Mouse (Mus musculus): ENCODE results near the gene Qpctl. TPM values are rescaled to one million over a fixed set of nuclear protein-coding genes. Genes with fewer than 3 reads are reported as not detected.
A peak's percentile ranks its signal among the peaks of the same experiment; 100 is the strongest.

Qpctl gene
- polyA plus RNA-seq, 2 experiments, result 11.1 to 13.2 TPM

DNA sequence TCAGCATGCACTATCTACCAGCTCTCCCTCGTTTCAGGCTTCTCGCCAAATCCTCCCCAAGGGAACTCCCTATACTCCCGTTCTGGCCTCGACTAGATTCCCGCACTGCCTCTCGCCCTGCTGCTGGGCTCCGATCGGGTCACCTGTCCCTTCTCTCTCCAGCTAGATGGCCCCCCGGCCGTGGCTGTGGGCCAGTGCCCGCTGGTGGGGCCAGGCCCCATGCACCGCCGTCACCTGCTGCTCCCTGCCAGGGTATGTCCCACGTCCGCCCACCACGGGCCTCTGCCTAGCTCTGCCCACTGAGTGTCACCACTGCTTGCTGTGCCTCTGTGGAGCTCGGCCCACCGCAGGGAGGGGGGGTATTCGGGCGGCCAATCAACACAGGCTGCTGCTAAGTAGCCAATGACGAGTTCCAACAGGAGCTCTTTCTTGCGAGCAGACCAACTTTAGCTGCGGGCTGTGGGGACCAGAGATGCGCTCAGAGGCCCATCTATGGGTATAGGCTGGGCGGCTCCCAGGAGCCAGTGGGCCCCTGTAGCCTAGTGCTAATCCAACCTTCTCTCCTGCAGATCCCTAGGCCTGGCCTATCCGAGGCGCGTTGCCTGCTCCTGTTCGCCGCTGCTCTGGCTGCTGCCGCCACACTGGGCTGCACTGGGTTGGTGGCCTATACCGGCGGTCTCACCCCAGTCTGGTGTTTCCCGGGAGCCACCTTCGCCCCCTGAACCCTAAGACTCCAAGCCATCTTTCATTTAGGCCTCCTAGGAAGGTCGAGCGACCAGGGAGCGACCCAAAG lies 56.5 kb downstream of the Qpctl start:
- 3% methylated on average over 37 of the region's 38 CpGs for WGBS
- TF ChIP-seq POLR2A (IDR thresholded peaks at IDR 0.05; ENCODE audit: borderline replicate concordance, extremely low read depth, insufficient read depth, insufficient read length), result no peak
- ATAC-seq (ENCODE audit: low FRiP score, low read depth) (peak; percentile 31), DNase-seq (ENCODE audit: low spot score) (peak; percentile 81)
- H3K9me3 ChIP-seq (ENCODE audit: control insufficient read depth, low read length), result no peaks in the 10 kb centered on the region
- no peaks in the 10 kb centered on the region for H3K27me3 ChIP-seq (ENCODE audit: control insufficient read depth, insufficient read depth, low read length)
- H3K4me1 ChIP-seq (ENCODE audit: control insufficient read depth, insufficient read depth, low read length), result peaks cover 35% of the 10 kb centered on the region
- H3K9ac ChIP-seq (ENCODE audit: low read depth, low read length, severe bottlenecking), result peak overlapping the region; percentile 54
- H3K4me2 ChIP-seq (replicated peaks; ENCODE audit: low read depth, low read length, severe bottlenecking), result peak overlapping the region; percentile 84
- peaks cover 39% of the 10 kb centered on the region for H3K36me3 ChIP-seq (ENCODE audit: control insufficient read depth, insufficient read depth, low read length)
- H3K4me3 ChIP-seq (replicated peaks; ENCODE audit: low read length), result peak overlapping the region; percentile 79
- H3K27ac ChIP-seq (replicated peaks; ENCODE audit: low read depth, low read length), result peak overlapping the region; percentile 98

DNA sequence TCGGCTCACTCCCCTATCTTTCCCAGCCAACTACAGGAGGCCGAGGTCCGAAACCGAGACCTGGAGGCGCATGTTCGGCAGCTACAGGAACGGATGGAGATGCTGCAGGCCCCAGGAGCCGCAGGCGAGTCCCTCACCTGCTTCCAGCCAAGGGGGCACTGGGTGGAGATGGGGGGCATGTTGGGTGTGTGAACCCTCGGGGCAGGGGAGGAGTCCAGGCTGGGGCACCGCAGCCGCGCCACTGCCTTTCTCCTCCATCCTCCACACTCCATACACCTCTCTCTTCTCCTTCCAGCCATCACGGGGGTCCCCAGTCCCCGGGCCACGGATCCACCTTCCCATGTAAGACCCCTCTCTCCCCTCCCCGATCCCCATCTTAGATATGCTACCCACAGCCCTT lies 57.2 kb downstream of the Qpctl start:
- Histone ChIP-seq H3K4me1 (ENCODE audit: control insufficient read depth, insufficient read depth, low read length) (peaks cover 29% of the 10 kb centered on the region), H3K27me3 (ENCODE audit: control insufficient read depth, insufficient read depth, low read length) (no peaks in the 10 kb centered on the region), H3K9ac (ENCODE audit: low read depth, low read length, severe bottlenecking) (peak overlapping the region; percentile 12; the same call in 1 of the 2 replicates), H3K9me3 (ENCODE audit: control insufficient read depth, low read length) (no peaks in the 10 kb centered on the region), H3K4me3 (replicated peaks; ENCODE audit: low read length) (no peak overlapping the region), H3K27ac (replicated peaks; ENCODE audit: low read depth, low read length) (peak overlapping the region; percentile 98; the same call in 1 of the 2 replicates), H3K4me2 (replicated peaks; ENCODE audit: low read depth, low read length, severe bottlenecking) (peak overlapping the region; percentile 84), H3K36me3 (ENCODE audit: control insufficient read depth, insufficient read depth, low read length) (peaks cover 39% of the 10 kb centered on the region)
- TF ChIP-seq POLR2A (IDR thresholded peaks at IDR 0.05; ENCODE audit: borderline replicate concordance, extremely low read depth, insufficient read depth, insufficient read length), result no peak
- DNase-seq (ENCODE audit: low spot score) (no peak), ATAC-seq (ENCODE audit: low FRiP score, low read depth) (no peak)
- WGBS, result 35% methylated on average over 13 of the region's 17 CpGs

MicroRNAs within 50 kb of the gene (microRNA counts, 519-probe panel; counts per million panel counts)
- microRNA mmu-miR-330, result not detected

Small RNA genes lying within 50 kb of the gene (microRNA-seq; reads per million reads assigned to microRNA genes)
- 212 reads per million, percentile 56 among the genes with 10 or more reads in this experiment for gene Mir330

Other genes with a start within 250 kb of the Qpctl start
- gene Ccdc61, start 238.9 kb downstream of the Qpctl start, polyA plus RNA-seq (2012; rRNA removed), result 46.7 and 50.1 TPM in 2 replicates
- gene Ccdc61, start 238.9 kb downstream of the Qpctl start, polyA plus RNA-seq (2014; fragmentation: Nextera tagmentation; extraction: Ambion mirVana), result 23.9 and 29.0 TPM in 2 replicates
- gene Nova2, start 223.4 kb downstream of the Qpctl start, polyA plus RNA-seq (2012; rRNA removed), result 1.3 TPM in 2 replicates
- gene Nova2, start 223.4 kb downstream of the Qpctl start, polyA plus RNA-seq (2014; fragmentation: Nextera tagmentation; extraction: Ambion mirVana), result 0.37 and 0.57 TPM in 2 replicates
- gene Nanos2, start 161.9 kb downstream of the Qpctl start, polyA plus RNA-seq (2012; rRNA removed), result 0.06 TPM in 1 of 2 replicates, not detected in the other
- gene Nanos2, start 161.9 kb downstream of the Qpctl start, polyA plus RNA-seq (2014; fragmentation: Nextera tagmentation; extraction: Ambion mirVana), result not detected in 2 replicates
- 13.6 and 19.3 TPM in 2 replicates for gene Mypop, start 158.0 kb downstream of the Qpctl start, polyA plus RNA-seq (2012; rRNA removed)
- gene Mypop, start 158.0 kb downstream of the Qpctl start, polyA plus RNA-seq (2014; fragmentation: Nextera tagmentation; extraction: Ambion mirVana), result 5.3 and 5.7 TPM in 2 replicates
- gene Irf2bp1, start 145.2 kb downstream of the Qpctl start, polyA plus RNA-seq (2012; rRNA removed), result 36.1 and 46.8 TPM in 2 replicates
- 34.2 and 37.3 TPM in 2 replicates for gene Irf2bp1, start 145.2 kb downstream of the Qpctl start, polyA plus RNA-seq (2014; fragmentation: Nextera tagmentation; extraction: Ambion mirVana)
- gene Foxa3, start 125.8 kb downstream of the Qpctl start, polyA plus RNA-seq (2012; rRNA removed), result 5.3 and 6.7 TPM in 2 replicates
- 3.1 and 3.2 TPM in 2 replicates for gene Foxa3, start 125.8 kb downstream of the Qpctl start, polyA plus RNA-seq (2014; fragmentation: Nextera tagmentation; extraction: Ambion mirVana)
- gene Sympk, start 124.9 kb downstream of the Qpctl start, polyA plus RNA-seq (2012; rRNA removed), result 97.0 and 113 TPM in 2 replicates
- 23.0 and 27.5 TPM in 2 replicates for gene Sympk, start 124.9 kb downstream of the Qpctl start, polyA plus RNA-seq (2014; fragmentation: Nextera tagmentation; extraction: Ambion mirVana)
- 0.04 and 0.12 TPM in 2 replicates for gene Rsph6a, start 94.6 kb downstream of the Qpctl start, polyA plus RNA-seq (2012; rRNA removed)
- not detected in 2 replicates for gene Rsph6a, start 94.6 kb downstream of the Qpctl start, polyA plus RNA-seq (2014; fragmentation: Nextera tagmentation; extraction: Ambion mirVana)
- 126 and 167 TPM in 2 replicates for gene Dmwd, start 73.1 kb downstream of the Qpctl start, polyA plus RNA-seq (2012; rRNA removed)
- 21.8 and 26.5 TPM in 2 replicates for gene Dmwd, start 73.1 kb downstream of the Qpctl start, polyA plus RNA-seq (2014; fragmentation: Nextera tagmentation; extraction: Ambion mirVana)
- gene Dmpk, start 65.4 kb downstream of the Qpctl start, polyA plus RNA-seq (2012; rRNA removed), result 143 and 177 TPM in 2 replicates
- gene Dmpk, start 65.4 kb downstream of the Qpctl start, polyA plus RNA-seq (2014; fragmentation: Nextera tagmentation; extraction: Ambion mirVana), result 33.1 and 37.1 TPM in 2 replicates
- gene Six5, start 54.7 kb downstream of the Qpctl start, polyA plus RNA-seq (2012; rRNA removed), result 103 and 157 TPM in 2 replicates
- gene Six5, start 54.7 kb downstream of the Qpctl start, polyA plus RNA-seq (2014; fragmentation: Nextera tagmentation; extraction: Ambion mirVana), result 19.1 and 20.3 TPM in 2 replicates
- gene Gm4969, start 30.9 kb downstream of the Qpctl start, polyA plus RNA-seq (2012; rRNA removed), result 7.0 and 7.7 TPM in 2 replicates
- 2.5 and 4.0 TPM in 2 replicates for gene Gm4969, start 30.9 kb downstream of the Qpctl start, polyA plus RNA-seq (2014; fragmentation: Nextera tagmentation; extraction: Ambion mirVana)
- gene Fbxo46, start 29.4 kb downstream of the Qpctl start, polyA plus RNA-seq (2012; rRNA removed), result 10.6 and 14.6 TPM in 2 replicates
- gene Fbxo46, start 29.4 kb downstream of the Qpctl start, polyA plus RNA-seq (2014; fragmentation: Nextera tagmentation; extraction: Ambion mirVana), result 9.9 and 11.2 TPM in 2 replicates
- 71.9 and 151 TPM in 2 replicates for gene Snrpd2, start 431 bp upstream of the Qpctl start, polyA plus RNA-seq (2012; rRNA removed)
- 130 and 143 TPM in 2 replicates for gene Snrpd2, start 431 bp upstream of the Qpctl start, polyA plus RNA-seq (2014; fragmentation: Nextera tagmentation; extraction: Ambion mirVana)
- 1.1 and 1.4 TPM in 2 replicates for gene Gipr, start 16.8 kb upstream of the Qpctl start, polyA plus RNA-seq (2012; rRNA removed)
- 0.32 TPM in 1 of 2 replicates, not detected in the other for gene Gipr, start 16.8 kb upstream of the Qpctl start, polyA plus RNA-seq (2014; fragmentation: Nextera tagmentation; extraction: Ambion mirVana)
- gene Eml2, start 27.1 kb upstream of the Qpctl start, polyA plus RNA-seq (2012; rRNA removed), result 38.5 and 49.9 TPM in 2 replicates
- 1.5 and 3.6 TPM in 2 replicates for gene Eml2, start 27.1 kb upstream of the Qpctl start, polyA plus RNA-seq (2014; fragmentation: Nextera tagmentation; extraction: Ambion mirVana)
- gene Gpr4, start 63.2 kb upstream of the Qpctl start, polyA plus RNA-seq (2012; rRNA removed), result 9.2 and 15.5 TPM in 2 replicates
- gene Gpr4, start 63.2 kb upstream of the Qpctl start, polyA plus RNA-seq (2014; fragmentation: Nextera tagmentation; extraction: Ambion mirVana), result 4.0 and 4.4 TPM in 2 replicates
- gene Opa3, start 79.0 kb upstream of the Qpctl start, polyA plus RNA-seq (2012; rRNA removed), result 19.6 and 23.6 TPM in 2 replicates
- 27.5 and 31.7 TPM in 2 replicates for gene Opa3, start 79.0 kb upstream of the Qpctl start, polyA plus RNA-seq (2014; fragmentation: Nextera tagmentation; extraction: Ambion mirVana)
- gene Vasp, start 122.5 kb upstream of the Qpctl start, polyA plus RNA-seq (2012; rRNA removed), result 126 and 169 TPM in 2 replicates
- 66.7 and 67.0 TPM in 2 replicates for gene Vasp, start 122.5 kb upstream of the Qpctl start, polyA plus RNA-seq (2014; fragmentation: Nextera tagmentation; extraction: Ambion mirVana)
- not detected in 2 replicates for gene Ppm1n, start 130.8 kb upstream of the Qpctl start, polyA plus RNA-seq (2012; rRNA removed)
- gene Ppm1n, start 130.8 kb upstream of the Qpctl start, polyA plus RNA-seq (2014; fragmentation: Nextera tagmentation; extraction: Ambion mirVana), result not detected in 2 replicates
- gene Rtn2, start 133.3 kb upstream of the Qpctl start, polyA plus RNA-seq (2012; rRNA removed), result 44.3 and 59.4 TPM in 2 replicates
- 22.5 and 30.6 TPM in 2 replicates for gene Rtn2, start 133.3 kb upstream of the Qpctl start, polyA plus RNA-seq (2014; fragmentation: Nextera tagmentation; extraction: Ambion mirVana)
- 0.69 and 0.88 TPM in 2 replicates for gene Fosb, start 160.8 kb upstream of the Qpctl start, polyA plus RNA-seq (2012; rRNA removed)
- 0.14 and 0.28 TPM in 2 replicates for gene Fosb, start 160.8 kb upstream of the Qpctl start, polyA plus RNA-seq (2014; fragmentation: Nextera tagmentation; extraction: Ambion mirVana)
- gene Ercc1, start 195.5 kb upstream of the Qpctl start, polyA plus RNA-seq (2012; rRNA removed), result 72.3 and 93.5 TPM in 2 replicates
- 74.3 and 86.1 TPM in 2 replicates for gene Ercc1, start 195.5 kb upstream of the Qpctl start, polyA plus RNA-seq (2014; fragmentation: Nextera tagmentation; extraction: Ambion mirVana)
- gene Cd3eap, start 210.2 kb upstream of the Qpctl start, polyA plus RNA-seq (2012; rRNA removed), result 13.7 and 19.4 TPM in 2 replicates
- 25.2 and 28.7 TPM in 2 replicates for gene Cd3eap, start 210.2 kb upstream of the Qpctl start, polyA plus RNA-seq (2014; fragmentation: Nextera tagmentation; extraction: Ambion mirVana)
- gene Ppp1r13l, start 210.5 kb upstream of the Qpctl start, polyA plus RNA-seq (2012; rRNA removed), result 33.8 and 39.3 TPM in 2 replicates
- gene Ppp1r13l, start 210.5 kb upstream of the Qpctl start, polyA plus RNA-seq (2014; fragmentation: Nextera tagmentation; extraction: Ambion mirVana), result 15.3 and 16.8 TPM in 2 replicates
- gene Ercc2, start 232.7 kb upstream of the Qpctl start, polyA plus RNA-seq (2012; rRNA removed), result 58.1 and 73.8 TPM in 2 replicates
- gene Ercc2, start 232.7 kb upstream of the Qpctl start, polyA plus RNA-seq (2014; fragmentation: Nextera tagmentation; extraction: Ambion mirVana), result 11.3 and 12.6 TPM in 2 replicates